Mouse (Mus musculus): ENCODE data around the gene Stab2. TPM values are rescaled to one million over a fixed set of nuclear protein-coding genes. Genes with fewer than 3 reads are reported as not detected.

Gene Stab2
- total RNA-seq, 2 experiments from 2014 or later = 0.27 to 0.49 TPM

- no peak for DNase-seq (ENCODE audit: low spot score in 2 of 2)
Measured at GRCm38 (mm10) chr10:86836784-86837183, 171.0 kb downstream of the Stab2 start.

GRCm38 (mm10) chr10:86829515-86829914 lies 178.3 kb downstream of the Stab2 start:
- no peak for DNase-seq (ENCODE audit: low spot score in 2 of 2)

GRCm38 (mm10) chr10:86828221-86829135 lies 179.3 kb downstream of the Stab2 start:
- DNase-seq (ENCODE audit: low spot score in 2 of 2) = no peak

GRCm38 (mm10) chr10:86826929-86827328 lies 180.9 kb downstream of the Stab2 start:
- DNase-seq (ENCODE audit: low spot score in 2 of 2) = no peak

- DNase-seq (ENCODE audit: low spot score in 2 of 2) = peak in 1 of 2 experiments; percentile 27
Measured at GRCm38 (mm10) chr10:86825871-86826522, 181.8 kb downstream of the Stab2 start.

GRCm38 (mm10) chr10:86824871-86825270 lies 183.0 kb downstream of the Stab2 start:
- DNase-seq (ENCODE audit: low spot score in 2 of 2) = no peak

GRCm38 (mm10) chr10:86824093-86824492 lies 183.7 kb downstream of the Stab2 start:
- DNase-seq (ENCODE audit: low spot score in 2 of 2) = no peak

GRCm38 (mm10) chr10:86821014-86821413 lies 186.8 kb downstream of the Stab2 start:
- DNase-seq (ENCODE audit: low spot score in 2 of 2) = no peak

GRCm38 (mm10) chr10:86819649-86820165 lies 188.1 kb downstream of the Stab2 start:
- DNase-seq (ENCODE audit: low spot score in 2 of 2) = no peak

GRCm38 (mm10) chr10:86815133-86815532 lies 192.7 kb downstream of the Stab2 start:
- no peak for DNase-seq (ENCODE audit: low spot score in 2 of 2)

- DNase-seq (ENCODE audit: low spot score in 2 of 2) = no peak
Measured at GRCm38 (mm10) chr10:86814292-86815131, 193.3 kb downstream of the Stab2 start.

- no peak for DNase-seq (ENCODE audit: low spot score in 2 of 2)
Measured at GRCm38 (mm10) chr10:86810612-86811011, 197.2 kb downstream of the Stab2 start.

- DNase-seq (ENCODE audit: low spot score in 2 of 2) = no peak
Measured at GRCm38 (mm10) chr10:86810000-86810399, 197.8 kb downstream of the Stab2 start.

- DNase-seq (ENCODE audit: low spot score in 2 of 2) = no peak
Measured at GRCm38 (mm10) chr10:86808013-86808758, 199.6 kb downstream of the Stab2 start.

- no peak for DNase-seq (ENCODE audit: low spot score in 2 of 2)
Measured at GRCm38 (mm10) chr10:86807362-86807761, 200.5 kb downstream of the Stab2 start.

GRCm38 (mm10) chr10:86796073-86796741 lies 211.6 kb downstream of the Stab2 start:
- DNase-seq (ENCODE audit: low spot score in 2 of 2) = no peak

GRCm38 (mm10) chr10:86794794-86795535 lies 212.9 kb downstream of the Stab2 start:
- no peak for DNase-seq (ENCODE audit: low spot score in 2 of 2)

- no peak for DNase-seq (ENCODE audit: low spot score in 2 of 2)
Measured at GRCm38 (mm10) chr10:86794196-86794595, 213.6 kb downstream of the Stab2 start.

GRCm38 (mm10) chr10:86793509-86793951 lies 214.3 kb downstream of the Stab2 start:
- DNase-seq (ENCODE audit: low spot score in 2 of 2) = no peak

All from gastrocnemius, postnatal 4 days (tissue).